Mouse (Mus musculus): ENCODE data around the gene Ugt1a6b.
"Not testable (repeated sequence)": the region's sequence is repeated elsewhere in the genome, so short reads cannot be mapped to it uniquely, and the experiment has no call there.

Gene Ugt1a6b

DNA sequence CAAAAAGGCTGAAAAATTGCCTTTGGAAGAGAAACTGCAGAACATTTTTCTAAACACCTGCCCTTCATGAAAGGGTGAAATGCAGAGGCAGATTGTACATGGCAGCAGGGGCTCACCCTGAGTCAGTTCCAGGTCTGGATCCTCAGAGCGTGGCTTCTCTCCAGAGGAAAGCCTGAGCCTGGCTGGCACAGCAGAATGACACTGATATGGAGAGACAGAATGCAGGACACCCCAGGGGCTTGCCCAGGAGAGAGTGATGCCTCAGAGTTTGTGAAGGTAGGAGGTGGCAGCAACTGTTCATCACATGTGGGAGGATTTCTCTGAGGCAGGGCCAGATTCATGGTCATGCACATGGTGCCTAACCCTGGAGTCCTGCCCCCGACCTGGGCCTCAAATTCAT lies 96.9 kb downstream of the Ugt1a6b start:
- no peak for DNase-seq (ENCODE audit: low spot score)

DNA sequence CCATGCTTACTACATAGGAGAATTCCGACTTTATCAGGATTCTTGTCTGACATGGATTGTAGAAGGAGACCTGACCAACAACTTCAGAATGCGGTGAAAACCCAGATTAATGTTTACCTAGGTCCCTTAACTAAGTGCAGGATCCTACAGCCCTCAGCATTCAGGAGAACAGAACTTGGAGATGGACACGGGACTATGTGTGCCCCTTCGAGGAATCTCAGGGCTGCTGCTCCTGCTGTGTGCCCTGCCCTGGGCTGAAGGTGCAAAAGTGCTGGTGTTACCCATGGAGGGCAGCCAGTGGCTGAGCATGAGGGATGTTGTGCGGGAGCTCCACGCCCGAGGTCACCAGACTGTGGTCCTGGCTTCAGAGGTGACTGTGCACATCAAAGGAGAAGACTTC lies 97.4 kb downstream of the Ugt1a6b start, which contains the start of gene Ugt1a2:
Gene Ugt1a2 (plus strand): TSS at position 146 of the 400 bp plus-strand sequence.
- no peak for DNase-seq (ENCODE audit: low spot score)

DNA sequence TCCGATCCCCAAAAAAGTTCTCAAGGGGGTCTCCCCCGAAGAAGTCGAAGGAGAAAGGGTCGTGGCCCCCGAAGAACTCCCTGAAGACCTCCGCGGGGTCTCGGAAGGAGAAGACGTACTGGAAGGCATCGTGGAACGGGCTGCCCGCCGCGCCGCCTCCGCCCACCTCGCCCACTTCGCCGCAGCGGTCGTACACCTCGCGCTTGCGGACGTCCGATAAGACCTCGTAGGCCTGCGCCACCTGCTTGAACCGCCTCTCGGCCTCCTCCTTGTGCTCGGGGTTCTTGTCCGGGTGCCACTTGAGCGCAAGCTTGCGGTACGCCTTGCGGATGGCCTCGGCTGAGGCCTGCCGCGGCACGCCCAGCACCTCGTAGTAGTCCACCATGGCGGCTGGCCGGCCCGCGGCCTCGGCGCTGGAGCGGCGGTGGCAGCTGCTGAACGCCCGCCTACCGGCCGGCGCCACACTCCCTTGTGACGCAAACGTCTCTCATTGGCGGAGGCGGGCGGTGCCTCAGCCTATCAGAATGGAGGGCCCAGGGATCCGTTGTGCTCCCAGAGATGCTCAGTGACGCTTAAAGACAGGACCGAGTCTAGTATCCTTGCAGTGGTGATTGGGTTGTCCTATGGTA lies 102.4 kb downstream of the Ugt1a6b start, which contains the start of gene Dnajb3:
Gene Dnajb3 (minus strand): TSS at position 489 of the 629 bp plus-strand sequence.
- DNase-seq (ENCODE audit: low spot score), result no peak

DNA sequence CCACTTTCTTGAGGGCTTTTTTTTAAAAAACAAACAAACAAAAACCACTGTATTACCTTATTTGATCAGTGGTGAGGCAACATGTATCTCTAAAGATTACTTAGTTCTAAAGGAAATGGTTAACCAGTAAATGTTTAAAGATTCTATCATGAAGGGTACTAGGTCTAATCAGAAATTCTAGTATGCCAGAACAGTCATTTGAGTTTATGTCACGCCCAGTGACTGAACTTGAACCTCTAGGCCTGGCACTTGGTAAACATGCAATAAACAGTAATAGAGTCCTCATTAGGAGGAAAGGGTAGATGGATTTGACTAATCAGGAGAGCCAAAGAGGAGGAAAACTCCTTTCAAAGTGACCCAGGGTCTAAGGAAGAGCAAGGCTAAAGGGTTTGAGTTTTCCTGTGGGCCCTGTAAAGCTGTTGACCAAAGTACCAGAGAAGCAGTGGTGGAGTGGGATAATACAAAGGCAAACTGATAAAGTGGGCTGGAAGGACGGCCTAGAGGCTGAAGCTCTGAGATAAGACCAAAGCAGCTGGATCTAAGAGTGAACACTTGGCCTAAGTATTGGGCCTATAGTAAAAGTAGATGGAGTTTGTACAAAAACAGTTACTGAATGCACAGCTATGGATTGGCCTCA lies 103.9 kb downstream of the Ugt1a6b start:
- no peak for DNase-seq (ENCODE audit: low spot score)

DNA sequence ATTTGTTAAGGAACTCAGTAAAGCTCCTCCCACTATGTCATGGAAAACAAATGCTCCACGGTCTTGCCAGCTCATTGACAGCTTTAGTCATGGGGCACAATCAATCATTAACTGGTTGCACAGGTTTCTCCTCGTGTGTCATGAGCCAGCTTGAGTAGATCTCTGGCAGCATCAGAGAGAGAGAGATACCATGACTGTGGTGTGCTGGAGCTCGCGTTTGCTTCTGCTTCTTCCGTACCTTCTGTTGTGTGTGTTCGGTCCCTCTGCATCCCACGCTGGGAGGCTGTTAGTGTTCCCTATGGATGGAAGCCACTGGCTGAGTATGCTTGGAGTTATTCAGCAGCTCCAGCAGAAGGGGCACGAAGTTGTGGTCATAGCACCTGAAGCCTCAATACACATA lies 108.8 kb downstream of the Ugt1a6b start, which contains the start of gene Ugt1a1:
Gene Ugt1a1 (plus strand): TSS at position 148 of the 400 bp plus-strand sequence.
- peak; percentile 33 for DNase-seq (ENCODE audit: low spot score)

DNA sequence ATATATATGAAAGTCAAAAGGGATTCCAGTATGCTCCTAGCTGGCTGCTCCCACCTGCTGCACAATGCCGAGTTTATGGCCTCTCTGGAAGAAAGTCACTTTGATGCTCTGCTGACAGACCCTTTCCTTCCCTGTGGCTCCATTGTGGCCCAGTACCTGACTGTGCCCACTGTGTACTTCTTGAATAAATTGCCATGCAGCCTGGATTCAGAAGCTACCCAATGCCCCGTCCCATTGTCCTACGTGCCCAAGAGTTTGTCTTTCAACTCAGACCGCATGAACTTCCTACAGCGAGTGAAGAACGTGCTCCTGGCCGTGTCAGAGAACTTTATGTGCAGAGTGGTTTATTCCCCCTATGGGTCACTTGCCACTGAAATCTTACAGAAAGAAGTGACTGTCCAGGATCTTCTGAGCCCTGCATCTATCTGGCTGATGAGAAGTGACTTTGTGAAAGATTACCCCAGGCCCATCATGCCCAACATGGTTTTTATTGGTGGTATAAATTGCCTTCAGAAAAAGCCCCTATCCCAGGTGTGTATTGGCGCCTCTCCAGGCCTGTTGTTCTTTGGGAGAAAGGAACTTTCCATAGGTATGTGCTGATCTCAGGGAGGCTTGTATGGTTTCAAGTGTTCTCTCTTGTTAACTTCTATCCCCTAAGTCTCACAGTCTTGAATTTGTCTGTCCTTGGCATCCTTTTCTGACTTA lies 109.4 kb downstream of the Ugt1a6b start:
- peak; percentile 11 for DNase-seq (ENCODE audit: low spot score)

DNA sequence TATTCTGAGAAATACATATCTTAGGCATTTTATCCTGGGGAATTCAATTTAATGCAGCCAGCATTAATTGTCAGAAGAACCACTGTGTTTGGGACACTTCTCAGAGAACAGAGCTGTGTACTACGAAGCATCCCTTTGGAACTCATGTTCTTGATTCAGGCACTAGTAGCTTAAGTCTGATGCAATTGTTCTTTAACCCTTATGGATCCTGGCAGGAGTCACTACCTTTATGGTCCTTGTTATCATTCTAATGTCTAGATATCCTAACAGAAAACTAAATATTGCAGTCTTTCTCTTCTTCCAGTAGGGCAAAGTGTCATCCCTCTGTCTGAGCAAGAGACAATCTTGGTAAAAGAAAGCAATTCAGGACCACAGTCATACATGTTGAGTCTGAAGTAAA lies 110.0 kb downstream of the Ugt1a6b start:
- DNase-seq (ENCODE audit: low spot score), result peak; percentile 19

DNA sequence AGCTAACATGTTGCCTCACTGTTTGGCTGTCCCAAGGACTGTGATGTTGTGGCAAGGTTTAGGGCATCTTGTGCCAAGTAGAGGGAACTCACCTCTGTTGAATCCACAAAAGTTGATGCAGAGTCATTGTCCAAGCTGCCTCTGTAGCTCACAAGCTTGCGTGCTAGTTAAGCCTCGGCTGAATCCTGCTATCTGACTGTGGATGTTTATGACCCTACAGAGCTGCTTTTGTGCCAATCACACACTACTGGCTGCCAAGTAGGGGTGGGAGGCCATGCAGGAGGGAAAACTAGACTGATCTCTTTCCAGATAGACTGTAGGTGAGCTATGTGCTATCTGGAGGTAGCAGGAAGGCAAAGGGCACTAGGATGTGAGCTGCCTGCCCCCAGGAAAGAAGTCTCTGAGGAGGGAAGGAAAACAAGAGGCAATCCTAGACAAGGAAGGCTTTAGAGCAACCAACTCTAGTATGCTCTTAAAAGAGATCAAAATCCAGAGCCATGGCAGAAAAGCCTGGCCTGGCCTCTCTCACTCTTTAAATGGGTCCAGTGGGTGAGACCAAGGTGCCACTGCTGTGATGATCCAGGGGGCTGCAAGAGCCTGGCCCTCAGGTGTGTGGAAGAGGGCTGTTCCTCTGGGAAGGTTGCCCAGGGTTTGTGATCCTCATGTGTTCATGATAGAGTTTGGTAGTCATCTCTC lies 110.9 kb downstream of the Ugt1a6b start:
- DNase-seq (ENCODE audit: low spot score), result peak; percentile 51

DNA sequence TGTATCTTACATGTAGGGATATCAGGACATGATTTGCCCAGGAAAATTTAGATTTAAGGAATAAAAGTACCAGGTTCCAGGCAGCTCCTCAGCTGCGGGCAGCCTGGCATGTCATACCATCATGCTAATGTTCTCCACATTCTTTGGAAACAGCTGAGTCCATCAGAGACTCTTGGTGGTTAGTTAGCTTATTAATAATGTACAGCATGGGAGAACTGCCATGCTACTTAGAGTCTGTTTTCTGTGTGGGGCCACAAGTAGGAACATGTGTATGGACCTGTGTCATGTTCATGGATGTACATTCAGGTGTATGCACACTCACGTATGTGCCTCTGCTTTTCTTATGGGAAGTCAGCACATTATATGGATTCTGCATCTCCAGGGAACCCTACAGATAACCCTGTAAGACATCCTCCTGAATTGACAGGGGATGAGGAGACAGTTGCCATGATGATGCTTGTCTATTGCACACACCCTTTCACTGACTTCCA lies 111.5 kb downstream of the Ugt1a6b start:
- peak; percentile 9 for DNase-seq (ENCODE audit: low spot score)

DNA sequence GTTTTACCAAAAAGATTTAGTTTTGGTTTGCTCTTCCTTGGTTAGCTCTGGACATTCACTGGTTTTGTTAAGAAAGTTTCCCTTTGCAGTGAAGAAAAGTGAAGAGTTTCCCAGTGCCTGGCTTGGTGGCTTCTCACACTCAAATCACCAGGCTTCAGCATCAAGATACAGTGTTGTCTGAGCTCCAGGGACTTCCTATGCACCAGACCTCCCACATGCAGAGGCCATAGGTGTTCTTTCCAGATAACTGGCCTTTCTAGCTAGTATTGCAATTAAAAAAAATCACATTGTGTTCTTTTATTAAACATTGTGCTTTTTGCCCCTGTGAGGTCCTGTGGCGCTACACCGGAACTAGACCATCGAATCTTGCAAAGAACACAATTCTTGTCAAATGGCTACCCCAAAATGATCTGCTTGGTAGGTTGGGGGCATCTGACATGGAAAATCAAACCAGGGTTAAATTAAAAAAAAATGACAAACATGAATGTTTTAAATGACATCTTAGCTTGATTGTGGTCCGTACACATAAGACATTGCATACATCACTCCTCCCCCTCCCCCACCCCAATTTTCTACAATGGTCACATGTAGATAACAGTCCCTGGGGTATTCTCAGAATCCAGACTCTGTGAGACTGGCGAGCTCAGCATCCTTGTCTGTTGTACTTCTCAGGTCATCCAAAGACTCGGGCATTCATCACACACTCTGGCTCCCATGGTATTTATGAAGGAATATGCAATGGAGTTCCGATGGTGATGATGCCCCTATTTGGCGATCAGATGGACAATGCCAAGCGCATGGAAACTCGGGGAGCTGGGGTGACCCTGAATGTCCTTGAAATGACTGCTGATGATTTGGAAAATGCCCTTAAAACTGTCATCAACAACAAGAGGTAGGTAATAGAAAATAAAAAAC lies 112.7 kb downstream of the Ugt1a6b start:
- DNase-seq (ENCODE audit: low spot score), result no peak

DNA sequence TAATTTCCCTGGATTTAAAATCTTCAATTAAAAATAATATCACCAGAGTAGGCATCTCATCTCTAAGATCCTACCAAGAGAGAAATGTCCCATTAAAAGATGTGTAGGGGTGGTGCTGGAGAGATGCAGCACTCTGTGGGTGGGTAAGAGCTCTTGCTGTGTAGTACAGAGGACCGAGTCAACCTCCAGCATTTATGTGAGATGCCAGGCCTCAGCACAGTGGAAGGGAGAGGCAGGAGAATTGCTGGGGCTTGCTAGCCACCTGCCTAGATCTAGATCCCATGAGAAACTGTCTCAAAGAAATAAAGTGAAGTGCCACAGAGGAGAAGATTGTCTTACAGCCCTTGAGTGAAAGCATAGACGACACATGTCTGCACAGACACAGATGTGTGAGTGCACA lies 113.5 kb downstream of the Ugt1a6b start:
- DNase-seq (ENCODE audit: low spot score), result no peak

DNA sequence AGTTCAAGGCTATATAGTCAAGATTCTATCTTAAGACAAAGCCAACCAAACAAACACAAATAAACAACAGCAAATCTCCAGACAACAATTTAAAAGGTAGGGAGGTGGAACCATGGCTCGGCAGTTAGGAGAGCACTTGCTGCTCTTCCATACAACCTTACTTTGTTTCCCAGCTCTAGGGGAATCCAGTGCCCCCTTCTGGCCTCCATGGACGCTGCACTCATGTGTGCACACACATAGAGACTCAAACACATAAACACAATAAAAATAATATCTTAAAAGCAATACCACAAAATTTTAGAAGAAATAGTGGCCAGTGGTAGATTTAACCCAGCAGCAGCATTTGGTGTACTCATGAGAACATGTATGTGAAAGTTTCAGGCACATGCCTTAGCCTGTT lies 114.1 kb downstream of the Ugt1a6b start:
- no peak for DNase-seq (ENCODE audit: low spot score)

DNA sequence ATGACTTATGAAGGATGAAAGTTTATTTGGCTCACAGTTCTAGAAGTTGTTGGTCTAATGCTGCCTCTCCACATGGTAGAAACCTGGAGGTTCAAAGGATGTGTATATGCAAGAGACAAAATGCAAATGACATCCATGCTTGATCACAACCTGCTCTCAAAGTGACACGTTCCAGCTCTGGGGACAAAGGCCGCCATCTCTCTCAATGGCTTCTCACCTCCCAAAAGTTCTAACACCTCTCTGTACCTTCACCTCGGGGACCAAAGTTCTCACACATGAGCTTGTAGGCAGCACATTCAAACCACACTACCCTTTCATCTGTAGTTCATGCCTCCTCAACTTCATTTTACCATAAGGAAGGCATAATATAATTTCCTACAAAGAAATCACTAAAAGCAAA lies 114.5 kb downstream of the Ugt1a6b start:
- DNase-seq (ENCODE audit: low spot score), result no peak

DNA sequence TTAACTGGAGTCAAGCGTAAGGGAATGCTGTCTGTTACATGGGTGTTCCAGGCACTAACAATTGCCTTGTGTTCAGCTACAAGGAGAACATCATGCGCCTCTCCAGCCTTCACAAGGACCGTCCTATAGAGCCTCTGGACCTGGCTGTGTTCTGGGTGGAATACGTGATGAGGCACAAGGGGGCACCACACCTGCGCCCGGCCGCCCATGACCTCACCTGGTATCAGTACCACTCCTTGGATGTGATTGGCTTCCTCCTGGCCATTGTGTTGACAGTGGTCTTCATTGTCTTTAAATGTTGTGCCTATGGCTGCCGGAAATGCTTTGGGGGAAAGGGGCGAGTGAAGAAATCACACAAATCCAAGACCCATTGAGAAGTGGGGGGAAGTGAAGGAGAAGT lies 115.0 kb downstream of the Ugt1a6b start:
- no peak for DNase-seq (ENCODE audit: low spot score)

DNA sequence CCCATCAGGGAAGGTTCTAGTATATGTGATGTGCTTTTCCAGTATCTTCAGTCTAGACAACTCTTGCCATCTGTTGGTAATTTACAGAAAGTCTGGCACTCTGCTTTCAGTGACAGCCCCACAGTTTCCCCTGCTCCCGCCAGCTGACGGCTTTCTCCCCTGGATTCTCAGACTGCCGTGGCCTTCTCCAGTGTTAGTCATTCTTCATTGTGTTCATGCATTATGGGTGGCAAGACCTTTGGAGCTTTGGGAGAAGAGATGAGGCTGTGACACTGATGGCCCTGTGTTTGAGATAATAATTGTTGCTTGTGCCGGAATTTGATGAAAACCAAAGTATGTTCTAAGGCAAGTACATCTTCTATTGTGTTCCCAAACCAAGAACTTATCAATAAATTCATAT lies 115.5 kb downstream of the Ugt1a6b start:
- no peak for DNase-seq (ENCODE audit: low spot score)

DNA sequence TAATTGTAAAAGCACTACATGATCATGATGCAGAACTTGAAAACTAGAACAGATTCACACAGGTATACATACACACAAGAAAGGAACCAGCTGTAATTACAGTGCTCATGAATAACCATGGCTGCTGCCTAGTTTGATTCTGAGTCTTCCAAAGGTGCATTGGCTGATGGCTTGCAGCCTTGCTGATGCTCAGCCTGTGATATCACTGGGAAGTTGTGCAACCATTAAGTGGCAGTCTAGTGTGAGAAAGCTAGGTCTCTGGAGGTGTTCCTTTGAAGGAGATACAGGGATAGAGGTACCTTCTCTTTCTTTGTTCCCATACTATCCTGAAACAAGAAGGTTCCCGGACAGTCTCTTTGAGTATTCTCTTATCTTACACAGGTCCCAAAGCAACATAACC lies 116.0 kb downstream of the Ugt1a6b start:
- DNase-seq (ENCODE audit: low spot score), result no peak

DNA sequence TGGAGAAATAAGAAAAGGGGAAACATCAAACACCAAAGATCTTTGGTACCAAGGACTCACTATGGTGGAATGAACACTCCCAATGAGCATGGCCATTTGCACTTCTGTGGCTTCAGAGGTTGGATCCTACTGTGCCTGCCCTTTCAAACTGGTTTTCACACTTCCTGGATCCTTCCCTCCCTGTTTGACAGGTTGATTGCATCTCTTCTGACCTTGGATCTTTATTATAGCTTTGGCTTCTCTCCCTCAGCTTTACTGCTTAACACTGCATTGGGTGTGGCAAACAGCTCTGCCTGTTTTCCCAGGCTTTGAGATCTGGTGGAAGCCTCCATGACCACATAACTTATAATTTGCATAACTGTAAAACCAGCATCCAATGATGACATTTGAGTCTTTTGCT lies 117.3 kb downstream of the Ugt1a6b start:
- no peak for DNase-seq (ENCODE audit: low spot score)

DNA sequence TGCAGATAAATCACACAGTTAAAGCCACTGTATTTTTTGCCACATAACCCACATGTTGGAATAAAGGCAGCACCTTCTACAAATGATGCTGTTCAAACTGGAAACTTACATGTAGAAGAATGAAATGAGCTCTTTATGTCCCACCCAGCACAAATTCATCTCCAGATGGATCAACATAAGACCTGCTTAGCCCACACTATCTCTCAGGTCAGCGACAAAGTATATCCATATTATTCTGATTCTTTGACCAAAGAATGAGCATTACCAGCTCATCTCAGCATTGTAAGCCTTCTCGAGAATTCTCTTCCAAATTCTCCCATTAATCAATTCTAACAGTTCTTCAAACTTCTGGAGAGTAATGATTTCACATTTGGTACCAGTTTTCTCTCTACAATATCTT lies 119.2 kb downstream of the Ugt1a6b start:
- no peak for DNase-seq (ENCODE audit: low spot score)

DNA sequence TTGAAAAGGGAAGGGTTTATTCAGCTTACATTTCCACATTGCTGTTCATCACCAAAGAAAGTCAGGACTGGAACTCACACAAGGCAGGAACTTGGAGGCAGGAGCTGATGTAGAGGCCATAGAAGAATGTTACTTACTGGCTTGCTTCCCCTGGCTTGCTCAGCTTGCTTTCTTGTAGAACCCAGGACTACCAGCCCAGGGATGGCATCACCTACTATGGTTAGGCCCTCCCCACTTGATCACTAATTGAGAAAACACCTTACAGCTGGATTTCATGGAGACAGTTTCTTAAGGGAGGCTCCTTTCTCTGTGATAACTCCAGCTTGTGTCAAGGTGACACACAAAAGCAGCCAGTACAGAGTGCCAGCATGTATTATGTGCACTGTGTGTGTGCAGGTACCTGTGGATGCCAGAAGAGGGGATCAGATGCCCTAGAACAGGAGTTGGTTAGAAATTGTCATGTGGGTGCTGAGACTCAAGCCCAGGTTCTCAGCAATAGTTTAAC lies 120.0 kb downstream of the Ugt1a6b start:
- not testable (repeated sequence) for DNase-seq (ENCODE audit: low spot score)

DNA sequence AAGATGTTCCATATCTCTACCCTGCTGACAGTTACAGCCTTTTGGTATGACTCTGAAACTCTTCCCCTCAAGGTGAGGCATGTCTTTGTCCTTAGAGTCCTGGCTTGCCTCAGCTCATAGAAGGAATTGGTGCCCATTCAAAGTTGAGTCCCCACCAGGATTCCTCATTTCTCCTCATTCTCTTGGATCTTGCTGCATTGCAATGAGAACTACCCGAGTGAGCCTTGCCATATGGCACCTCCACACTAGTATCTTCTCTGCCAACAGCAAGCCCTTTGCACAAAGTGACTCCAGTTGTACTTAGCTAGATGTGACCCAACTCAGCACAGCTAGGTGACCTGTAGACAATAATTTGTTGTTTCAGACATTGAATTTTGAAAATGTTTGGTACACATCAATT lies 120.5 kb downstream of the Ugt1a6b start:
- DNase-seq (ENCODE audit: low spot score), result peak; percentile 52
